Mouse (Mus musculus) myocyte (in vitro differentiated cells): Measurements from ENCODE around the gene Abhd12b.

Source experiments
- POLR2A ChIP-seq: IDR thresholded peaks from one replicate; pipeline ENCODE4 v1.6.1; 2011; ENCODE audit warnings: low read depth, mild to moderate bottlenecking, control low read depth, moderate library complexity; ENCODE audit not compliant: insufficient read length
- SRF ChIP-seq: IDR thresholded peaks from one replicate; pipeline ENCODE4 v1.6.1; 2011; ENCODE audit warnings: low read depth; ENCODE audit not compliant: control insufficient read depth, insufficient read length
- USF1 ChIP-seq: IDR thresholded peaks from one replicate; pipeline ENCODE4 v1.6.1; 2011; ENCODE audit warnings: low read depth, mild to moderate bottlenecking, control low read depth, moderate library complexity

GRCm38 (mm10) chr12:70104199-70104598 lies 49.7 kb upstream of the Abhd12b start:
- no peak for TF ChIP-seq USF1
- no peak for TF ChIP-seq POLR2A
- TF ChIP-seq SRF = no peak
